Mouse (Mus musculus): ENCODE results near the gene Il1f10. TPM values are rescaled to one million over a fixed set of nuclear protein-coding genes. Genes with fewer than 3 reads are reported as not detected.

Il1f10 gene
- polyA plus RNA-seq, 1 experiment from 2014 or later: not detected

DNA sequence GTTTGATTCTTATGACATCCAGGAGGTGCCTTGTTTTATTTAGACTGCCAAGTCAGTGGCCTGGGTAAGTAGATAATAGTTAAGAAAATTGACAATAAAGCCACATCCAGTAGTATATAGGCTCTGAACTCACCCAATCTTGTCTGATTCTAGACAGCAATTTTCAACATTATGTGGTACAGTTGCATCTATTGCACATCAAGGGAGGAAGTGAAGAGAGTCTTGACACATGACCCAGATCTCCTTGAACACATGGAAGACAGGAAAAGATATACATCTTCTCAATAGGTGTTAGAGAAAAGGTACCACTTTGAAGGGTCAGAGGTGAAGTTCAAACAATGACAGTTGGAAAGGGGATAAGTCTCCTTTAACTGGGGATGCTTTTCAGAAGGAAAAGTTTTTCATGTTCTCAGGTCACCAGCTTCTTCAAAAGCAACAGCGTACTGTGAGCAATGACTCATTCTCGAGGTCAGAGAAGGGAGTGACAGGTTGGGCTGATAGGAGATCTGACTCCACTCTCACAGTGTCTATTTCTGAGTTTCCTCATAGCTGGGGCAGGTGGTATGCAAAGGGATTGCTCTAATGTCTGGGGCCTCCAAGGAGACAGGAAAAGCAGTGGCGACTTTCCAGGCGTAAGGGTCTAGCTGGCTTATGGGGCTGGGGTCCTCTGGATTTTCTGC, 27.1 kb downstream of the Il1f10 start:
- no peaks in the 10 kb centered on the region for H3K4me1 ChIP-seq (ENCODE audit: control insufficient read depth, insufficient read depth, low read length)
- no peak overlapping the region for H3K9ac ChIP-seq (ENCODE audit: low read depth, low read length)
- no peak overlapping the region for H3K4me2 ChIP-seq
- H3K4me3 ChIP-seq (ENCODE audit: low read depth, low read length): no peak overlapping the region
- 59% methylated on average over 4 of the region's 4 CpGs for WGBS (ENCODE audit: insufficient replicate concordance)
- no peak overlapping the region for H3K27ac ChIP-seq (ENCODE audit: low read depth, low read length)
- no peaks in the 10 kb centered on the region for H3K9me3 ChIP-seq (replicated peaks; ENCODE audit: control insufficient read depth, low read length)
- ATAC-seq (replicated peaks; ENCODE audit: insufficient number of reproducible peaks, low FRiP score, low TSS enrichment): no peak
- H3K27me3 ChIP-seq (ENCODE audit: control insufficient read depth, insufficient read depth, low read length): no peaks in the 10 kb centered on the region
- H3K36me3 ChIP-seq (ENCODE audit: control insufficient read depth, insufficient read depth, low read length): no peaks in the 10 kb centered on the region

DNA sequence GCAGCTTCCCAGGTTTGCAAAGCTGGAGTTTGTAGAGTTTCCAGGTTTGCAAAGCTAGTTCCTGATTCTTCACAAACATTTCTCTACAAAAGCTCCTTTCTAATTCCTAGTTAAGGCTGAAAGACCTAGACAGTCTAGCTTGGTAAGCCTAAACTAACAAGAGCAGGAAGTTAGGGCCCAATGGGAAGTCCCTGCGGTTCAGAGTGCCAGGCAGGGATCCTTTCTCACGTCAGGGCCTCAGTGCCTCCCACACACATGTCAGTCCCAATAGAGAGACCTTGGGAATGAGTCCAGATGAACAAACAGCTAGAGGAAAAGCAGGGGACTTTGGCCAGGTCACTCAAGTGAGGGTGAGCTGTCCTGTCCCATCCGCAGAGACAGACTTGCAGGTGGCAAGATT, 44.3 kb downstream of the Il1f10 start:
- no peak for ATAC-seq (replicated peaks; ENCODE audit: insufficient number of reproducible peaks, low FRiP score, low TSS enrichment)
- H3K27me3 ChIP-seq (ENCODE audit: control insufficient read depth, insufficient read depth, low read length): no peaks in the 10 kb centered on the region
- H3K4me2 ChIP-seq: no peak overlapping the region
- 41% methylated on average over 3 of the region's 3 CpGs for WGBS (ENCODE audit: insufficient replicate concordance)
- H3K9ac ChIP-seq (ENCODE audit: low read depth, low read length): no peak overlapping the region
- no peaks in the 10 kb centered on the region for H3K4me1 ChIP-seq (ENCODE audit: control insufficient read depth, insufficient read depth, low read length)
- no peak overlapping the region for H3K27ac ChIP-seq (ENCODE audit: low read depth, low read length)
- no peak overlapping the region for H3K4me3 ChIP-seq (ENCODE audit: low read depth, low read length)
- no peaks in the 10 kb centered on the region for H3K9me3 ChIP-seq (replicated peaks; ENCODE audit: control insufficient read depth, low read length)
- no peaks in the 10 kb centered on the region for H3K36me3 ChIP-seq (ENCODE audit: control insufficient read depth, insufficient read depth, low read length)

DNA sequence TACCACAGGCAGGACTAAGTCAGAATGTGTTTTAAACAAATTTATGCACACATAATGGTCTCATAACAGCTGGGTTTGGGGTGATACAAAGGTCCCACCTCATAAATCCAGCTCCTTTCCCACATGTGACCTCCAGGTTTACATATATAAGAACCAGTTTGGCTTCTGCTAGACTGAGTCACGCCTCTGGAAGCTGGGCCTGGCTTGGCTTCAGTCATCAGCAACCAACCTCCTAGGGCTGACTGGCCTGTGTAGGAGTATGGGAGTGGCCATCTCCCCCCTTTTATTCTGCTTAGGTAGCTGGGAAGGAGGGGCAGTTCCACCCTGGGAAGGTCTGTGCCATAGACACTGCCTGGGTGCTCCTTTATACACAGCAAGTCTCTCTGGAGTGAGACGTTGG, 45.5 kb downstream of the Il1f10 start, which contains the start of gene Il1rn:
Il1rn (plus strand) TSS at position 309 of the 400 bp plus-strand sequence.
- no peaks in the 10 kb centered on the region for H3K36me3 ChIP-seq (ENCODE audit: control insufficient read depth, insufficient read depth, low read length)
- ATAC-seq (replicated peaks; ENCODE audit: insufficient number of reproducible peaks, low FRiP score, low TSS enrichment): no peak
- H3K9ac ChIP-seq (ENCODE audit: low read depth, low read length): no peak within 1 kb of the TSS
- H3K4me2 ChIP-seq: no peak within 1 kb of the TSS
- H3K4me3 ChIP-seq (ENCODE audit: low read depth, low read length): no peak within 1 kb of the TSS
- 69% methylated on average over 2 of the region's 2 CpGs for WGBS (ENCODE audit: insufficient replicate concordance)
- H3K9me3 ChIP-seq (replicated peaks; ENCODE audit: control insufficient read depth, low read length): no peaks in the 10 kb centered on the region
- no peaks in the 10 kb centered on the region for H3K27me3 ChIP-seq (ENCODE audit: control insufficient read depth, insufficient read depth, low read length)
- no peak within 1 kb of the TSS for H3K27ac ChIP-seq (ENCODE audit: low read depth, low read length)
- H3K4me1 ChIP-seq (ENCODE audit: control insufficient read depth, insufficient read depth, low read length): no peaks in the 10 kb centered on the region

DNA sequence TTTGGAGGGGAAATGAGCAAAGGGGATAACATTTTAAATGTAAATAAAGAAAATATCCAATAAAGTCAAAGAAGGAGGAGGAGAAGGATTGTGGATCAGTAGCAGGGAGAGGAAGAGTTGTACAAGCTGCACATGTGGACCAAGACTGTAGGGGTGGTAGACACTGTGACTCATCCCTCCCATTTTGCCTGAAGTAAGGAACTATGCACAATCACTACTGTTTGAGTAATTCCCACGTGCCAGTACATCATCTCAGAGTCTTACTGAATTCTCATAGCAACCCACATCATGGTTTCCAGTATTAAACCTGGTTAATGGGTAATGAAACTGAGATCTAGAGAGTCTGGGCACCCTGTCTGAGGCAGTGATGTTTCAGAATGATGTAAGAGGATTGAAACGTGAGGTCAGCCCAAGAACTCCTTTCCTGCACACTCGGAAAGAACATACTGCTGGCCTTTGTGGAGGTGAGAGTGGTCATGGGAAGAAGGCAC, 50.4 kb downstream of the Il1f10 start:
- H3K27me3 ChIP-seq (ENCODE audit: control insufficient read depth, insufficient read depth, low read length): no peaks in the 10 kb centered on the region
- WGBS (ENCODE audit: insufficient replicate concordance): 51% methylated on average over 3 of the region's 3 CpGs

More for the DNA sequence above, 50.4 kb downstream of the Il1f10 start:
- no peak overlapping the region for H3K4me2 ChIP-seq
- H3K4me1 ChIP-seq (ENCODE audit: control insufficient read depth, insufficient read depth, low read length): no peaks in the 10 kb centered on the region
- no peaks in the 10 kb centered on the region for H3K36me3 ChIP-seq (ENCODE audit: control insufficient read depth, insufficient read depth, low read length)
- H3K9me3 ChIP-seq (replicated peaks; ENCODE audit: control insufficient read depth, low read length): no peaks in the 10 kb centered on the region
- H3K4me3 ChIP-seq (ENCODE audit: low read depth, low read length): no peak overlapping the region
- H3K27ac ChIP-seq (ENCODE audit: low read depth, low read length): no peak overlapping the region
- ATAC-seq (replicated peaks; ENCODE audit: insufficient number of reproducible peaks, low FRiP score, low TSS enrichment): no peak
- H3K9ac ChIP-seq (ENCODE audit: low read depth, low read length): no peak overlapping the region

Other genes starting within 250 kb of the Il1f10 start
- 3.6 and 5.7 TPM in 2 replicates for gene Hnmt, start 241.8 kb upstream of the Il1f10 start, polyA plus RNA-seq (2014; fragmentation: Nextera tagmentation; extraction: Ambion mirVana)
- gene Tbpl2, start 194.6 kb upstream of the Il1f10 start, polyA plus RNA-seq (2014; fragmentation: Nextera tagmentation; extraction: Ambion mirVana): not detected in 2 replicates
- gene Il1f8, start 138.0 kb upstream of the Il1f10 start, polyA plus RNA-seq (2014; fragmentation: Nextera tagmentation; extraction: Ambion mirVana): not detected in 2 replicates
- gene Il1f9, start 104.7 kb upstream of the Il1f10 start, polyA plus RNA-seq (2014; fragmentation: Nextera tagmentation; extraction: Ambion mirVana): not detected in 2 replicates
- not detected in 2 replicates for gene Il1f6, start 75.8 kb upstream of the Il1f10 start, polyA plus RNA-seq (2014; fragmentation: Nextera tagmentation; extraction: Ambion mirVana)
- not detected in 2 replicates for gene Il1f5, start 14.2 kb upstream of the Il1f10 start, polyA plus RNA-seq (2014; fragmentation: Nextera tagmentation; extraction: Ambion mirVana)
- gene Il1rn, start 45.7 kb downstream of the Il1f10 start, polyA plus RNA-seq (2014; fragmentation: Nextera tagmentation; extraction: Ambion mirVana): not detected in 2 replicates
- 0.42 and 0.46 TPM in 2 replicates for gene Psd4, start 76.4 kb downstream of the Il1f10 start, polyA plus RNA-seq (2014; fragmentation: Nextera tagmentation; extraction: Ambion mirVana)
- gene Pax8, start 184.4 kb downstream of the Il1f10 start, polyA plus RNA-seq (2014; fragmentation: Nextera tagmentation; extraction: Ambion mirVana): 0.27 TPM in 1 of 2 replicates, not detected in the other